Mouse (Mus musculus) embryonic facial prominence, embryonic 10.5 days (tissue): ENCODE data around the gene Ppp1r16b. TPM values are rescaled to one million over a fixed set of nuclear protein-coding genes. Genes with fewer than 3 reads are reported as not detected.
A peak's percentile ranks its signal among the peaks of the same experiment; 100 is the strongest.
"Not testable (repeated sequence)": the region's sequence is repeated elsewhere in the genome, so short reads cannot be mapped to it uniquely, and the experiment has no call there.

ENCODE experiments used
- DNase-seq: peaks from one replicate; pipeline ENCODE4 v3.0.0-alpha.2; 2017; ENCODE audit warnings: low spot score
- H3K27ac ChIP-seq: fragments of 300-500 bp; sonication (generic); replicated peaks from 2 replicates; pipeline ENCODE4 v1.5.1; 2016; ENCODE audit warnings: mild to moderate bottlenecking
- H3K27me3 ChIP-seq: fragments of 300-500 bp; sonication (generic); replicated peaks from 2 replicates; pipeline ENCODE4 v1.6.1; 2016; ENCODE audit warnings: low read depth, mild to moderate bottlenecking; ENCODE audit not compliant: poor library complexity, severe bottlenecking
- H3K36me3 ChIP-seq: fragments of 300-500 bp; sonication (generic); replicated peaks from 2 replicates; pipeline ENCODE4 v1.6.1; 2016; ENCODE audit warnings: mild to moderate bottlenecking, moderate library complexity
- H3K4me1 ChIP-seq: fragments of 300-500 bp; sonication (generic); 2 replicates; pipeline ENCODE4 v1.6.1; 2016
- H3K4me3 ChIP-seq: fragments of 300-500 bp; sonication (generic); 2 replicates; pipeline ENCODE4 v1.5.1; 2016; ENCODE audit warnings: mild to moderate bottlenecking, moderate library complexity
- H3K9me3 ChIP-seq: fragments of 300-500 bp; sonication (generic); 2 replicates; pipeline ENCODE4 v1.6.1; 2016; ENCODE audit warnings: mild to moderate bottlenecking
- WGBS: fragments of 180-500 bp; shearing (Covaris S2); methylation state at CpG from one replicate; pipeline ENCODE4 v1.1.7; 2016; 5-methylcytosine and 5-hydroxymethylcytosine counted together
- polyA plus RNA-seq: library from polyadenylated mRNA; unstranded; fragments of >200 nt; fragmentation: Nextera tagmentation; extraction: Ambion mirVana; gene quantifications from 2 replicates; pipeline ENCODE4 v1.2.1, GENCODE M21; 2016

Gene Ppp1r16b
- polyA plus RNA-seq, 1 experiment from 2014 or later: 3.3 TPM

GRCm38 (mm10) chr2:158736247-158736646, 71.0 kb downstream of the Ppp1r16b start:
- 81% methylated on average over 4 of the region's 4 CpGs for WGBS
- H3K9me3 ChIP-seq, DNase-seq, H3K36me3 ChIP-seq, H3K4me3 ChIP-seq, H3K4me1 ChIP-seq, H3K27me3 ChIP-seq, H3K27ac ChIP-seq: not testable (repeated sequence)

GRCm38 (mm10) chr2:158738591-158738990, 73.4 kb downstream of the Ppp1r16b start:
- 87% methylated on average over 11 of the region's 11 CpGs for WGBS
- Histone ChIP-seq H3K9me3 (peaks cover 5% of the 10 kb centered on the region; the same call in 1 of the 2 replicates), H3K27ac (no peak overlapping the region), H3K4me3 (no peak overlapping the region), H3K4me1 (no peaks in the 10 kb centered on the region), H3K36me3 (no peaks in the 10 kb centered on the region), H3K27me3 (no peaks in the 10 kb centered on the region)
- DNase-seq: no peak

- Histone ChIP-seq H3K9me3 (peaks cover 5% of the 10 kb centered on the region; the same call in 1 of the 2 replicates), H3K27me3 (no peaks in the 10 kb centered on the region), H3K4me1 (no peaks in the 10 kb centered on the region), H3K4me3 (no peak overlapping the region), H3K27ac (no peak overlapping the region), H3K36me3 (no peaks in the 10 kb centered on the region)
- DNase-seq: no peak
- WGBS: 90% methylated on average over 3 of the region's 3 CpGs
Observed at GRCm38 (mm10) chr2:158739113-158739512, 73.9 kb downstream of the Ppp1r16b start.

GRCm38 (mm10) chr2:158741011-158741501, 75.9 kb downstream of the Ppp1r16b start:
- Histone ChIP-seq H3K9me3 (peaks cover 5% of the 10 kb centered on the region; the same call in 1 of the 2 replicates), H3K27me3 (no peaks in the 10 kb centered on the region), H3K27ac (peak overlapping the region; percentile 30; the same call in 1 of the 2 replicates), H3K4me3 (no peak overlapping the region), H3K36me3 (no peaks in the 10 kb centered on the region), H3K4me1 (no peaks in the 10 kb centered on the region)
- 48% methylated on average over 9 of the region's 9 CpGs for WGBS
- no peak for DNase-seq

GRCm38 (mm10) chr2:158742431-158742830, 77.2 kb downstream of the Ppp1r16b start:
- no peaks in the 10 kb centered on the region for H3K36me3 ChIP-seq
- peaks cover 5% of the 10 kb centered on the region; the same call in 1 of the 2 replicates for H3K9me3 ChIP-seq
- H3K27me3 ChIP-seq: no peaks in the 10 kb centered on the region
- WGBS: 79% methylated on average over 5 of the region's 5 CpGs
- no peaks in the 10 kb centered on the region for H3K4me1 ChIP-seq
- H3K27ac ChIP-seq: no peak overlapping the region
- no peak for DNase-seq
- H3K4me3 ChIP-seq: no peak overlapping the region

- no peak for DNase-seq
- 91% methylated on average over 11 of the region's 11 CpGs for WGBS
- H3K27me3 ChIP-seq: no peaks in the 10 kb centered on the region
- H3K9me3 ChIP-seq: peaks cover 5% of the 10 kb centered on the region; the same call in 1 of the 2 replicates
- no peaks in the 10 kb centered on the region for H3K36me3 ChIP-seq
- H3K4me1 ChIP-seq: no peaks in the 10 kb centered on the region
- no peak overlapping the region for H3K4me3 ChIP-seq
- no peak overlapping the region for H3K27ac ChIP-seq
Observed at GRCm38 (mm10) chr2:158743518-158744141, 78.4 kb downstream of the Ppp1r16b start.

- WGBS: 20% methylated on average over 2 of the region's 2 CpGs
- no peaks in the 10 kb centered on the region for H3K36me3 ChIP-seq
- no peaks in the 10 kb centered on the region for H3K4me1 ChIP-seq
- no peak overlapping the region for H3K4me3 ChIP-seq
- peaks cover 5% of the 10 kb centered on the region; the same call in 1 of the 2 replicates for H3K9me3 ChIP-seq
- no peaks in the 10 kb centered on the region for H3K27me3 ChIP-seq
- H3K27ac ChIP-seq: no peak overlapping the region
- peak; percentile 45 for DNase-seq
Observed at GRCm38 (mm10) chr2:158745049-158745482, 79.9 kb downstream of the Ppp1r16b start.

GRCm38 (mm10) chr2:158746164-158746563, 81.0 kb downstream of the Ppp1r16b start:
- peaks cover 5% of the 10 kb centered on the region; the same call in 1 of the 2 replicates for H3K9me3 ChIP-seq
- DNase-seq: no peak
- 82% methylated on average over 11 of the region's 11 CpGs for WGBS
- no peak overlapping the region for H3K4me3 ChIP-seq
- H3K27me3 ChIP-seq: no peaks in the 10 kb centered on the region
- H3K36me3 ChIP-seq: no peaks in the 10 kb centered on the region
- no peaks in the 10 kb centered on the region for H3K4me1 ChIP-seq
- no peak overlapping the region for H3K27ac ChIP-seq

- no peak overlapping the region for H3K4me3 ChIP-seq
- H3K36me3 ChIP-seq: no peaks in the 10 kb centered on the region
- 93% methylated on average over 9 of the region's 9 CpGs for WGBS
- DNase-seq: no peak
- 0 out of 2 replicates have a peak, but pooled peaks cover 4% of the 10 kb centered on the region for H3K4me1 ChIP-seq
- H3K27me3 ChIP-seq: no peaks in the 10 kb centered on the region
- H3K9me3 ChIP-seq: no peaks in the 10 kb centered on the region
- H3K27ac ChIP-seq: no peak overlapping the region
Observed at GRCm38 (mm10) chr2:158749366-158749765, 84.2 kb downstream of the Ppp1r16b start.

GRCm38 (mm10) chr2:158760231-158760630, 95.0 kb downstream of the Ppp1r16b start:
- 75% methylated on average over 2 of the region's 2 CpGs for WGBS
- Histone ChIP-seq H3K27me3 (no peaks in the 10 kb centered on the region), H3K27ac (no peak overlapping the region), H3K4me3 (no peak overlapping the region), H3K4me1 (0 out of 2 replicates have a peak, but pooled peaks cover 5% of the 10 kb centered on the region), H3K36me3 (no peaks in the 10 kb centered on the region), H3K9me3 (no peaks in the 10 kb centered on the region)
- no peak for DNase-seq

GRCm38 (mm10) chr2:158762339-158762738, 97.1 kb downstream of the Ppp1r16b start:
- no peaks in the 10 kb centered on the region for H3K9me3 ChIP-seq
- H3K4me3 ChIP-seq: no peak overlapping the region
- no peaks in the 10 kb centered on the region for H3K36me3 ChIP-seq
- H3K4me1 ChIP-seq: peaks cover 7% of the 10 kb centered on the region; the same call in 1 of the 2 replicates
- no peak overlapping the region for H3K27ac ChIP-seq
- no peak for DNase-seq
- no peaks in the 10 kb centered on the region for H3K27me3 ChIP-seq
- WGBS: 88% methylated on average over 5 of the region's 5 CpGs

GRCm38 (mm10) chr2:158767742-158768339, 102.6 kb downstream of the Ppp1r16b start, which contains the start of gene Fam83d:
Gene Fam83d, plus strand, starts transcription at chr2:158768093.
- Histone ChIP-seq H3K4me1 (peaks cover 47% of the 10 kb centered on the region), H3K27me3 (no peaks in the 10 kb centered on the region)
- WGBS: under 1% methylated on average over 48 of the region's 48 CpGs

GRCm38 (mm10) chr2:158768350-158768749, 103.2 kb downstream of the Ppp1r16b start:
- Histone ChIP-seq H3K9me3 (no peaks in the 10 kb centered on the region), H3K27ac (peak overlapping the region; percentile 90), H3K36me3 (peaks cover 23% of the 10 kb centered on the region), H3K27me3 (no peaks in the 10 kb centered on the region), H3K4me3 (peak overlapping the region; percentile 78), H3K4me1 (peaks cover 47% of the 10 kb centered on the region)
- DNase-seq: peak; percentile 71
- under 1% methylated on average over 37 of the region's 37 CpGs for WGBS

More at GRCm38 (mm10) chr2:158767742-158768339, 102.6 kb downstream of the Ppp1r16b start, which contains the start of gene Fam83d:
- Histone ChIP-seq H3K27ac (peak within 1 kb of the TSS; percentile 90), H3K4me3 (peak within 1 kb of the TSS; percentile 78), H3K9me3 (no peaks in the 10 kb centered on the region), H3K36me3 (peaks cover 18% of the 10 kb centered on the region)
- peak; percentile 97 for DNase-seq
